Mouse (Mus musculus) MEL (cell line): ENCODE data around the gene Tdrkh. TPM values are rescaled to one million over a fixed set of nuclear protein-coding genes. Genes with fewer than 3 reads are reported as not detected.

Source experiments
- DNase-seq: peaks from one replicate; pipeline ENCODE4 v3.0.0; 2011; ENCODE audit warnings: low read depth, low spot score
- H3K27ac ChIP-seq: 2 replicates; pipeline ENCODE4 v1.5.1; 2012; ENCODE audit warnings: low read depth, mild to moderate bottlenecking, control low read depth, low read length, moderate library complexity; ENCODE audit not compliant: control insufficient read depth
- H3K27me3 ChIP-seq, 2 experiments: fragments of 150-350 bp in 1 of 2; sonication (generic) in 1 of 2; 2 replicates each; pipeline ENCODE4 v1.6.1; 2012; ENCODE audit warnings: low read length in 2 of 2, mild to moderate bottlenecking in 2 of 2, improper control_type of control experiment in 1 of 2, moderate library complexity in 1 of 2; ENCODE audit not compliant: insufficient read depth in 2 of 2, control insufficient read depth in 1 of 2
- H3K36me3 ChIP-seq, 2 experiments: 2 replicates each; pipeline ENCODE4 v1.6.1; 2012 to 2014; ENCODE audit warnings: low read length in 2 of 2, improper control_type of control experiment in 1 of 2, inconsistent platforms in 1 of 2, mild to moderate bottlenecking in 1 of 2; ENCODE audit not compliant: insufficient read depth in 2 of 2, control insufficient read depth in 1 of 2
- H3K4me1 ChIP-seq, 2 experiments: fragments of 150-350 bp in 1 of 2; sonication (generic) in 1 of 2; 2 replicates each; pipeline ENCODE4 v1.6.1; 2012; ENCODE audit warnings: low read length in 2 of 2, improper control_type of control experiment in 1 of 2, mild to moderate bottlenecking in 1 of 2; ENCODE audit not compliant: insufficient read depth in 2 of 2, control insufficient read depth in 1 of 2
- H3K4me3 ChIP-seq, 2 experiments: fragments of 150-350 bp in 1 of 2; sonication (generic) in 1 of 2; 2 replicates each; pipeline ENCODE4 v1.5.1; 2012; ENCODE audit warnings: low read depth in 2 of 2, low read length in 2 of 2, mild to moderate bottlenecking in 2 of 2, moderate library complexity in 2 of 2, control low read depth in 1 of 2, improper control_type of control experiment in 1 of 2; ENCODE audit not compliant: control insufficient read depth in 1 of 2, insufficient read depth in 1 of 2
- H3K79me2 ChIP-seq: 2 replicates; pipeline ENCODE4 v1.6.1; 2012; ENCODE audit warnings: mild to moderate bottlenecking, low read length, moderate library complexity; ENCODE audit not compliant: control insufficient read depth, poor library complexity, insufficient read depth
- H3K9ac ChIP-seq: 2 replicates; pipeline ENCODE4 v1.6.1; 2012; ENCODE audit warnings: low read depth, mild to moderate bottlenecking, control low read depth, low read length, moderate library complexity; ENCODE audit not compliant: control insufficient read depth, poor library complexity, severe bottlenecking
- H3K9me3 ChIP-seq: fragments of 150-350 bp; sonication (generic); replicated peaks from 2 replicates; pipeline ENCODE4 v1.6.1; 2012; ENCODE audit warnings: mild to moderate bottlenecking, low read length, improper control_type of control experiment, moderate library complexity; ENCODE audit not compliant: insufficient read depth
- CHD1 ChIP-seq: IDR thresholded peaks from 2 replicates; pipeline ENCODE4 v1.6.1; 2012; ENCODE audit warnings: low read depth, mild to moderate bottlenecking, inconsistent platforms, low read length, improper control_type of control experiment
- CHD2 ChIP-seq: IDR thresholded peaks from 2 replicates; pipeline ENCODE4 v1.6.1; 2011; ENCODE audit warnings: low read length, improper control_type of control experiment
- CTCF ChIP-seq, 3 experiments: IDR thresholded peaks in 2 of 3; conservative IDR thresholded peaks in 1 of 3; 2 replicates each; pipeline ENCODE4 v1.5.1; 2011 to 2012; ENCODE audit warnings: low read length in 3 of 3, low read depth in 2 of 3, mild to moderate bottlenecking in 2 of 3, improper control_type of control experiment in 1 of 3, inconsistent platforms in 1 of 3, mixed read lengths in 1 of 3, moderate library complexity in 1 of 3; ENCODE audit not compliant: control insufficient read depth in 1 of 3, insufficient read depth in 1 of 3, poor library complexity in 1 of 3, severe bottlenecking in 1 of 3
- E2F4 ChIP-seq: IDR thresholded peaks from 2 replicates; pipeline ENCODE4 v1.6.1; 2011; ENCODE audit warnings: low read depth, low read length, improper control_type of control experiment, borderline replicate concordance
- ELF1 ChIP-seq: IDR thresholded peaks from 2 replicates; pipeline ENCODE4 v1.6.1; 2014; ENCODE audit warnings: low read depth, mild to moderate bottlenecking, inconsistent platforms, low read length, improper control_type of control experiment, moderate library complexity
- EP300 ChIP-seq, 2 experiments: IDR thresholded peaks; 2 replicates each; pipeline ENCODE4 v1.6.1; 2011; ENCODE audit warnings: improper control_type of control experiment in 2 of 2, low read length in 2 of 2, low read depth in 1 of 2, mild to moderate bottlenecking in 1 of 2
- ETS1 ChIP-seq: IDR thresholded peaks from 2 replicates; pipeline ENCODE4 v1.6.1; 2012; ENCODE audit warnings: low read depth, mild to moderate bottlenecking, inconsistent platforms, low read length, improper control_type of control experiment, moderate library complexity
- GABPA ChIP-seq: IDR thresholded peaks from 2 replicates; pipeline ENCODE4 v1.6.1; 2012; ENCODE audit warnings: low read depth, mild to moderate bottlenecking, inconsistent platforms, low read length, improper control_type of control experiment, moderate library complexity
- GATA1 ChIP-seq: IDR thresholded peaks from 2 replicates; pipeline ENCODE4 v1.6.1; 2011; ENCODE audit warnings: low read depth, low read length, improper control_type of control experiment
- HCFC1 ChIP-seq: IDR thresholded peaks from 2 replicates; pipeline ENCODE4 v1.6.1; 2012; ENCODE audit warnings: low read depth, mild to moderate bottlenecking, inconsistent platforms, low read length, improper control_type of control experiment, moderate library complexity
- MAFK ChIP-seq: IDR thresholded peaks from 2 replicates; pipeline ENCODE4 v1.6.1; 2011; ENCODE audit warnings: low read depth, mild to moderate bottlenecking, low read length, improper control_type of control experiment, borderline replicate concordance
- MXI1 ChIP-seq: IDR thresholded peaks from 2 replicates; pipeline ENCODE4 v1.6.1; 2011; ENCODE audit warnings: mild to moderate bottlenecking, low read depth, low read length, improper control_type of control experiment
- MYB ChIP-seq: IDR thresholded peaks from 2 replicates; pipeline ENCODE4 v1.6.1; 2011; ENCODE audit warnings: mild to moderate bottlenecking, low read depth, low read length, improper control_type of control experiment
- MYC ChIP-seq: IDR thresholded peaks from 2 replicates; pipeline ENCODE4 v1.6.1; 2011; ENCODE audit warnings: low read depth, mild to moderate bottlenecking, low read length, improper control_type of control experiment, moderate library complexity
- NELFE ChIP-seq: IDR thresholded peaks from 2 replicates; pipeline ENCODE4 v1.6.1; 2011; ENCODE audit warnings: low read depth, low read length, improper control_type of control experiment
- RAD21 ChIP-seq: IDR thresholded peaks from 2 replicates; pipeline ENCODE4 v1.6.1; 2011; ENCODE audit warnings: mild to moderate bottlenecking, low read depth, low read length, improper control_type of control experiment
- SIN3A ChIP-seq: IDR thresholded peaks from 2 replicates; pipeline ENCODE4 v1.6.1; 2012; ENCODE audit warnings: low read length, improper control_type of control experiment, inconsistent platforms
- SMC3 ChIP-seq: IDR thresholded peaks from 2 replicates; pipeline ENCODE4 v1.6.1; 2011; ENCODE audit warnings: low read depth, low read length, improper control_type of control experiment
- TAL1 ChIP-seq: IDR thresholded peaks from 2 replicates; pipeline ENCODE4 v1.6.1; 2012; ENCODE audit warnings: mild to moderate bottlenecking, inconsistent platforms, low read length, moderate library complexity, mixed read lengths
- TBP ChIP-seq: IDR thresholded peaks from 2 replicates; pipeline ENCODE4 v1.8.0; 2011; ENCODE audit warnings: low read depth, low read length, improper control_type of control experiment
- TCF12 ChIP-seq: IDR thresholded peaks from 2 replicates; pipeline ENCODE4 v1.6.1; 2014; ENCODE audit warnings: low read depth, mild to moderate bottlenecking, inconsistent platforms, low read length, improper control_type of control experiment, moderate library complexity
- UBTF ChIP-seq: IDR thresholded peaks from 2 replicates; pipeline ENCODE4 v1.6.1; 2012; ENCODE audit warnings: low read depth, mild to moderate bottlenecking, inconsistent platforms, low read length, improper control_type of control experiment, moderate library complexity, borderline replicate concordance; ENCODE audit not compliant: insufficient read depth
- USF2 ChIP-seq, 2 experiments: IDR thresholded peaks; 2 replicates each; pipeline ENCODE4 v1.6.1; 2011 to 2012; ENCODE audit warnings: improper control_type of control experiment in 2 of 2, low read length in 2 of 2, borderline replicate concordance in 1 of 2, inconsistent platforms in 1 of 2, low read depth in 1 of 2, mild to moderate bottlenecking in 1 of 2; ENCODE audit not compliant: insufficient read depth in 1 of 2
- ZC3H11A ChIP-seq: IDR thresholded peaks from 2 replicates; pipeline ENCODE4 v1.6.1; 2012; ENCODE audit warnings: low read depth, mild to moderate bottlenecking, inconsistent platforms, low read length, improper control_type of control experiment
- ZKSCAN1 ChIP-seq: IDR thresholded peaks from 2 replicates; pipeline ENCODE4 v1.6.1; 2012; ENCODE audit warnings: low read depth, mild to moderate bottlenecking, inconsistent platforms, low read length, improper control_type of control experiment, moderate library complexity
- ZMIZ1 ChIP-seq: IDR thresholded peaks from 2 replicates; pipeline ENCODE4 v1.6.1; 2012; ENCODE audit warnings: low read depth, mild to moderate bottlenecking, inconsistent platforms, low read length, improper control_type of control experiment, moderate library complexity
- ZNF384 ChIP-seq: IDR thresholded peaks from 2 replicates; pipeline ENCODE4 v1.6.1; 2012; ENCODE audit warnings: low read depth, mild to moderate bottlenecking, inconsistent platforms, low read length, improper control_type of control experiment
- polyA plus RNA-seq, 2 experiments: library from polyadenylated mRNA; stranded (reverse) in 1 of 2; unstranded in 1 of 2; fragments of >175 nt in 1 of 2; fragments of >200 nt in 1 of 2; gene quantifications; 2 replicates each; pipeline versions ENCODE4 v1.2.1 to v1.2.4; 2012; ENCODE audit warnings: low replicate concordance in 2 of 2, low read depth in 1 of 2; ENCODE audit not compliant: insufficient read length in 2 of 2, insufficient read depth in 1 of 2, missing spikeins in 1 of 2
- total RNA-seq: library from RNA; depleted of rRNA; stranded (reverse); fragments of 300-350 nt; gene quantifications from 2 replicates; pipeline ENCODE4 v1.2.3, GENCODE M21; 2012

Tdrkh gene
- total and polyA plus RNA-seq, 3 experiments, result not detected

GRCm38 (mm10) chr3:94364154-94364526, 48.9 kb upstream of the Tdrkh start:
- no peak for DNase-seq
- Histone ChIP-seq H3K9ac (no peak overlapping the region), H3K79me2 (no peaks in the 10 kb centered on the region), H3K4me1 (no peaks in the 10 kb centered on the region), H3K4me3 (no peak overlapping the region), H3K9me3 (no peaks in the 10 kb centered on the region), H3K27me3 (peaks cover 5 to 6% of the 10 kb centered on the region in 2 experiments; a peak in 3 of 4 replicates), H3K36me3 (no peaks in the 10 kb centered on the region), H3K27ac (no peak overlapping the region)
- no peak for TF ChIP-seq ZMIZ1
- TF ChIP-seq TAL1, result no peak
- no peak for TF ChIP-seq E2F4
- TF ChIP-seq ZKSCAN1, result no peak
- TF ChIP-seq MYB, result no peak
- no peak for TF ChIP-seq CHD2
- TF ChIP-seq GATA1, result no peak
- no peak for TF ChIP-seq ZC3H11A
- TF ChIP-seq NELFE, result no peak
- no peak for TF ChIP-seq EP300 (IDR thresholded peaks at IDR 0.05; ENCODE audit: low read depth in 1 of 2, low read length in 2 of 2)
- TF ChIP-seq ETS1, result no peak
- TF ChIP-seq TCF12, result no peak
- no peak for TF ChIP-seq HCFC1
- TF ChIP-seq MXI1, result no peak
- no peak for TF ChIP-seq ZNF384
- TF ChIP-seq CHD1, result no peak
- TF ChIP-seq UBTF, result no peak
- TF ChIP-seq GABPA, result no peak
- no peak for TF ChIP-seq MYC
- no peak for TF ChIP-seq ELF1

DNA sequence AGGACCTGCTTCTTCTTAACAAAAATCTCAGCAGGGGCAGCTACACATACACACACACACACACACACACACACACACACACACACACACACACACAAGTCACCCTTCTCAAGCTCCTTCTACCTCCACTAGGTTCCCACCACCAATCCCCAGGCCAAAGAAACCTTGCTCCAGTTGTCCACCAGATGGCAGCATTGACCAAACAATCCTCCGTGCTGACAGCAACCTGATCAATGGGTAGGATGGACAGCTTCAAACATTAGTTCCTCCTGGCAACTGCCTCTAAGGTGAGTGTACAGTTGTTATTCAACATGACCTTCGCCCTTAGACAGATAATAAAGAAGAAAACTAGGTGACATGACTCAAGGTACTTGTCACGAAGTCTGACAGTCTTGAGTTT, 46.3 kb upstream of the Tdrkh start:
- peaks cover 0 to under 1% of the 10 kb centered on the region in 2 experiments; a peak in 1 of 4 replicates for H3K27me3 ChIP-seq
- H3K36me3 ChIP-seq, result peaks cover 0 to 6% of the 10 kb centered on the region in 2 experiments; a peak in 2 of 4 replicates
- H3K4me1 ChIP-seq, result peaks cover 0 to 4% of the 10 kb centered on the region in 2 experiments; a peak in 3 of 4 replicates
- H3K4me3 ChIP-seq, result no peak overlapping the region
- TF ChIP-seq TBP (peak; percentile 65; the same call in 1 of the 2 replicates), CTCF (IDR thresholded peaks at IDR 0.05 in 2 of 3, conservative IDR thresholded peaks at IDR 0.05 in 1 of 3; ENCODE audit: control insufficient read depth in 1 of 3, insufficient read depth in 1 of 3, low read depth in 2 of 3, low read length in 3 of 3, poor library complexity in 1 of 3, severe bottlenecking in 1 of 3) (peak; percentile 76 to 98 (median 97)), USF2 (IDR thresholded peaks at IDR 0.05; ENCODE audit: borderline replicate concordance in 1 of 2, insufficient read depth in 1 of 2, low read depth in 1 of 2, low read length in 2 of 2) (no peak), ETS1 (no peak), MAFK (no peak), ZC3H11A (peak; percentile 96), SIN3A (peak; percentile 46; the same call in 1 of the 2 replicates), RAD21 (peak; percentile 99), UBTF (no peak), SMC3 (peak; percentile 94)
- H3K9ac ChIP-seq, result no peak overlapping the region
- H3K27ac ChIP-seq, result no peak overlapping the region
- H3K79me2 ChIP-seq, result no peaks in the 10 kb centered on the region
- no peaks in the 10 kb centered on the region for H3K9me3 ChIP-seq
- peak; percentile 88 for DNase-seq
